19 mouse cellular contexts compared by ENCODE assay signal in genomic region chr16:84784966-84785365, GRCm38 (mm10). TPM values are rescaled to one million over a fixed set of nuclear protein-coding genes. Genes with fewer than 3 reads are reported as not detected.
A peak's percentile ranks its signal among the peaks of the same experiment; 100 is the strongest.
DNase-seq lines count a peak whose midpoint lies in the region; ATAC-seq and TF ChIP-seq lines count a peak whose summit lies in the region.
"Had no signal": no experiment of that assay in that cellular context is flagged by ENCODE, and none has a peak within 500 bp of the region (broad histone marks: within the 10 kb centered on the region; RNA-seq: fewer than 3 reads in every experiment).

No protein-coding gene starts in this region.

- no peak for TF ChIP-seq POLR2A in ES-Bruce4 (IDR thresholded peaks at IDR 0.05; ENCODE audit: insufficient read depth, low read length)

- peaks cover 33% of the 10 kb centered on the region for H3K36me3 ChIP-seq in midbrain, embryonic 10.5 days
- no peaks in the 10 kb centered on the region for H3K36me3 ChIP-seq in midbrain, embryonic 16.5 days (ENCODE audit: control insufficient read depth, insufficient read depth, low read length)
- peaks cover 20% of the 10 kb centered on the region for H3K36me3 ChIP-seq in ES-Bruce4 (ENCODE audit: control insufficient read depth, insufficient read depth, low read length, poor library complexity, severe bottlenecking)
- H3K36me3 ChIP-seq: embryonic facial prominence, embryonic 12.5 days; heart, embryonic 12.5 days; hindbrain, embryonic 15.5 days had no signal

- H3K4me1 ChIP-seq in midbrain, embryonic 10.5 days: peaks cover 21% of the 10 kb centered on the region
- peaks cover 6% of the 10 kb centered on the region; the same call in 1 of the 2 replicates for H3K4me1 ChIP-seq in midbrain, embryonic 16.5 days (ENCODE audit: control insufficient read depth, insufficient read depth, low read length)
- peaks cover 7% of the 10 kb centered on the region for H3K4me1 ChIP-seq in ES-Bruce4 (ENCODE audit: control insufficient read depth, insufficient read depth, low read length)
- peaks cover 7% of the 10 kb centered on the region for H3K4me1 ChIP-seq in brown adipose tissue, adult 24 weeks (ENCODE audit: control insufficient read depth, insufficient read depth, insufficient read length, low read length)
- H3K4me1 ChIP-seq: embryonic facial prominence, embryonic 12.5 days; heart, embryonic 12.5 days had no signal

- no peak for ATAC-seq in midbrain, embryonic 16.5 days
- ATAC-seq: forebrain, embryonic 16.5 days; intestine, embryonic 16.5 days; Patski had no signal

- H3K9me3 ChIP-seq in midbrain, embryonic 10.5 days (replicated peaks): no peaks in the 10 kb centered on the region
- H3K9me3 ChIP-seq in midbrain, embryonic 16.5 days (replicated peaks; ENCODE audit: control insufficient read depth, low read length, poor library complexity, severe bottlenecking): no peaks in the 10 kb centered on the region
- peaks cover 4% of the 10 kb centered on the region for H3K9me3 ChIP-seq in ES-Bruce4 (replicated peaks; ENCODE audit: control insufficient read depth, insufficient read depth, low read length, poor library complexity, severe bottlenecking)
- H3K9me3 ChIP-seq: embryonic facial prominence, embryonic 12.5 days; forebrain, embryonic 12.5 days; hindbrain, embryonic 15.5 days had no signal

- peak; percentile 15 for DNase-seq in midbrain, embryonic 10.5 days (ENCODE audit: low spot score)
- peak; percentile 61 for DNase-seq in ES-CJ7 (ENCODE audit: low read depth, low spot score)
- no peak for DNase-seq in right cerebral cortex, adult 18-20 months
- DNase-seq in frontal cortex, postnatal 36 days (ENCODE audit: low spot score in 2 of 2): no peak
- DNase-seq: adrenal gland, postnatal 10 days; cerebellum, adult 11-12 months; cerebellum, adult 9-10 months; cerebellum, postnatal 25 days; gastrocnemius, postnatal 36 days had no signal

- H3K4me2 ChIP-seq in midbrain, embryonic 16.5 days (ENCODE audit: low read length): no peak overlapping the region
- H3K4me2 ChIP-seq: embryonic facial prominence, embryonic 12.5 days; forebrain, embryonic 12.5 days; heart, embryonic 12.5 days; hindbrain, embryonic 15.5 days had no signal

- TF ChIP-seq CTCF in ES-Bruce4 (IDR thresholded peaks at IDR 0.05; ENCODE audit: low read depth, low read length): no peak

- H3K9ac ChIP-seq in midbrain, embryonic 16.5 days (ENCODE audit: low read depth, low read length): no peak overlapping the region
- no peak overlapping the region for H3K9ac ChIP-seq in ES-Bruce4 (ENCODE audit: low read depth, poor library complexity, severe bottlenecking)
- H3K9ac ChIP-seq: embryonic facial prominence, embryonic 12.5 days; forebrain, embryonic 12.5 days; heart, embryonic 12.5 days; hindbrain, embryonic 15.5 days had no signal

- no peaks in the 10 kb centered on the region for H3K27me3 ChIP-seq in midbrain, embryonic 10.5 days (ENCODE audit: low read depth, poor library complexity, severe bottlenecking)
- H3K27me3 ChIP-seq in midbrain, embryonic 16.5 days (ENCODE audit: control insufficient read depth, insufficient read depth, low read depth, low read length): no peaks in the 10 kb centered on the region
- H3K27me3 ChIP-seq in ES-Bruce4 (ENCODE audit: control insufficient read depth, insufficient read depth, low read length, poor library complexity, severe bottlenecking): no peaks in the 10 kb centered on the region
- H3K27me3 ChIP-seq: embryonic facial prominence, embryonic 12.5 days; forebrain, embryonic 12.5 days; heart, embryonic 12.5 days; hindbrain, embryonic 15.5 days had no signal

- 10% methylated on average over 7 of the region's 7 CpGs for WGBS in midbrain, embryonic 10.5 days
- 11% methylated on average over 7 of the region's 7 CpGs for WGBS in midbrain, embryonic 16.5 days

- 0 out of 2 replicates have a peak overlapping the region, but pooled peaks have one; percentile 2 for H3K4me3 ChIP-seq in midbrain, embryonic 10.5 days
- no peak overlapping the region for H3K4me3 ChIP-seq in midbrain, embryonic 16.5 days (ENCODE audit: low read depth, low read length)
- H3K4me3 ChIP-seq in ES-Bruce4 (ENCODE audit: low read depth, low read length): no peak overlapping the region
- no peak overlapping the region for H3K4me3 ChIP-seq in brown adipose tissue, adult 24 weeks (ENCODE audit: insufficient read depth, low read depth, low read length)
- H3K4me3 ChIP-seq: embryonic facial prominence, embryonic 12.5 days; forebrain, embryonic 12.5 days; heart, embryonic 12.5 days; hindbrain, embryonic 15.5 days had no signal

- TF ChIP-seq EP300 in ES-Bruce4 (IDR thresholded peaks at IDR 0.05; ENCODE audit: insufficient read depth, low read depth, low read length): no peak

- H3K27ac ChIP-seq in midbrain, embryonic 10.5 days (replicated peaks): no peak overlapping the region
- H3K27ac ChIP-seq in midbrain, embryonic 16.5 days (ENCODE audit: low read length): no peak overlapping the region
- peak overlapping the region; percentile 58; the same call in 1 of the 2 replicates for H3K27ac ChIP-seq in ES-Bruce4 (ENCODE audit: insufficient read depth, low read length)
- peak overlapping the region; percentile 58 for H3K27ac ChIP-seq in brown adipose tissue, adult 24 weeks (replicated peaks; ENCODE audit: low read depth, low read length)
- H3K27ac ChIP-seq: embryonic facial prominence, embryonic 12.5 days; forebrain, embryonic 12.5 days; hindbrain, embryonic 15.5 days had no signal

RNA-seq across cellular contexts. Expression of gene Jam2, which starts 11.0 kb away (rescaled TPM):
- 53.0 and 67.8 TPM in 2 replicates for polyA plus RNA-seq in midbrain, embryonic 10.5 days (2016; fragmentation: Nextera tagmentation; extraction: Ambion mirVana)
- 23.1 and 23.6 TPM in 2 replicates for polyA plus RNA-seq in midbrain, embryonic 16.5 days (2015; fragmentation: Nextera tagmentation; extraction: Ambion mirVana)
- 43.5 and 52.7 TPM in 2 replicates for polyA plus RNA-seq in ES-Bruce4 (2011; ENCODE audit: insufficient read depth, insufficient read length, low read depth, missing spikeins)
- polyA plus RNA-seq in brown adipose tissue, adult 24 weeks (2012; ENCODE audit: insufficient read depth, insufficient read length, missing spikeins): 26.8 and 36.1 TPM in 2 replicates

RNA-seq across cellular contexts. Expression of gene Mrpl39, which starts 49.4 kb away (rescaled TPM):
- 58.6 and 62.4 TPM in 2 replicates for polyA plus RNA-seq in midbrain, embryonic 10.5 days (2016; fragmentation: Nextera tagmentation; extraction: Ambion mirVana)
- polyA plus RNA-seq in midbrain, embryonic 16.5 days (2015; fragmentation: Nextera tagmentation; extraction: Ambion mirVana): 37.3 and 37.4 TPM in 2 replicates
- 50.1 and 53.2 TPM in 2 replicates for polyA plus RNA-seq in ES-Bruce4 (2011; ENCODE audit: insufficient read depth, insufficient read length, low read depth, missing spikeins)
- polyA plus RNA-seq in brown adipose tissue, adult 24 weeks (2012; ENCODE audit: insufficient read depth, insufficient read length, missing spikeins): 79.8 and 83.8 TPM in 2 replicates

RNA-seq across cellular contexts. Expression of gene Gabpa, which starts 49.8 kb away (rescaled TPM):
- polyA plus RNA-seq in midbrain, embryonic 10.5 days (2016; fragmentation: Nextera tagmentation; extraction: Ambion mirVana): 35.5 and 37.5 TPM in 2 replicates
- 17.1 and 18.4 TPM in 2 replicates for polyA plus RNA-seq in midbrain, embryonic 16.5 days (2015; fragmentation: Nextera tagmentation; extraction: Ambion mirVana)
- polyA plus RNA-seq in ES-Bruce4 (2011; ENCODE audit: insufficient read depth, insufficient read length, low read depth, missing spikeins): 116 and 127 TPM in 2 replicates
- 45.9 and 68.9 TPM in 2 replicates for polyA plus RNA-seq in brown adipose tissue, adult 24 weeks (2012; ENCODE audit: insufficient read depth, insufficient read length, missing spikeins)

RNA-seq across cellular contexts. Expression of gene Atp5j, which starts 50.5 kb away (rescaled TPM):
- 818 and 827 TPM in 2 replicates for polyA plus RNA-seq in midbrain, embryonic 10.5 days (2016; fragmentation: Nextera tagmentation; extraction: Ambion mirVana)
- polyA plus RNA-seq in midbrain, embryonic 16.5 days (2015; fragmentation: Nextera tagmentation; extraction: Ambion mirVana): 689 and 704 TPM in 2 replicates
- polyA plus RNA-seq in ES-Bruce4 (2011; ENCODE audit: insufficient read depth, insufficient read length, low read depth, missing spikeins): 402 and 421 TPM in 2 replicates
- 659 and 718 TPM in 2 replicates for polyA plus RNA-seq in brown adipose tissue, adult 24 weeks (2012; ENCODE audit: insufficient read depth, insufficient read length, missing spikeins)

Comparison
In these comparisons a context has a peak if more than half of its experiments do, and no peak if none do; other contexts are left out.
1. DNase-seq: peak in midbrain, embryonic 10.5 days (single experiment) and ES-CJ7 (single experiment); none in right cerebral cortex, adult 18-20 months (single experiment) and frontal cortex, postnatal 36 days (0 of 2).
2. H3K27ac ChIP-seq: peak in ES-Bruce4 (single experiment) and brown adipose tissue, adult 24 weeks (single experiment); none in midbrain, embryonic 10.5 days (single experiment) and midbrain, embryonic 16.5 days (single experiment).